Mouse (Mus musculus) lung, postnatal 0 days (tissue): Measurements from ENCODE around the gene Zfp385a. TPM values are rescaled to one million over a fixed set of nuclear protein-coding genes. Genes with fewer than 3 reads are reported as not detected.

ENCODE experiments used
- ATAC-seq: fragments of 200-750 bp; cut with Nextera tagmentation; 2 replicates; pipeline ENCODE4 v1.8.0; 2017; ENCODE audit warnings: moderate library complexity
- DNase-seq: peaks from one replicate; pipeline ENCODE4 v3.0.0-alpha.2; 2016; ENCODE audit warnings: low spot score
- H3K27ac ChIP-seq: fragments of 300-500 bp; sonication (generic); 2 replicates; pipeline ENCODE4 v1.5.1; 2014; ENCODE audit warnings: antibody characterized with exemption, mild to moderate bottlenecking, low read length, mixed read lengths
- H3K27me3 ChIP-seq: fragments of 300-500 bp; sonication (generic); replicated peaks from 2 replicates; pipeline ENCODE4 v1.6.1; 2014; ENCODE audit warnings: low read length, mixed read lengths; ENCODE audit not compliant: insufficient read depth
- H3K36me3 ChIP-seq: fragments of 300-500 bp; sonication (generic); 2 replicates; pipeline ENCODE4 v1.6.1; 2014; ENCODE audit warnings: low read length, mixed read lengths; ENCODE audit not compliant: insufficient read depth
- H3K4me1 ChIP-seq: fragments of 300-500 bp; sonication (generic); 2 replicates; pipeline ENCODE4 v1.6.1; 2014; ENCODE audit warnings: antibody characterized with exemption, low read depth, low read length, mixed read lengths; ENCODE audit not compliant: insufficient read depth
- H3K4me2 ChIP-seq: fragments of 300-500 bp; sonication (generic); replicated peaks from 2 replicates; pipeline ENCODE4 v1.6.1; 2014; ENCODE audit warnings: low read depth, mild to moderate bottlenecking, low read length, moderate library complexity, mixed read lengths
- H3K4me3 ChIP-seq: fragments of 300-500 bp; sonication (generic); 2 replicates; pipeline ENCODE4 v1.5.1; 2014; ENCODE audit warnings: low read depth, low read length
- H3K9ac ChIP-seq: fragments of 300-500 bp; sonication (generic); replicated peaks from 2 replicates; pipeline ENCODE4 v1.6.1; 2014; ENCODE audit warnings: low read depth, mild to moderate bottlenecking
- H3K9me3 ChIP-seq: fragments of 300-500 bp; sonication (generic); 2 replicates; pipeline ENCODE4 v1.6.1; 2016; ENCODE audit warnings: low read length, mixed read lengths
- CTCF ChIP-seq: IDR thresholded peaks from 2 replicates; pipeline ENCODE4 v1.5.1; 2016; ENCODE audit warnings: antibody characterized with exemption, mild to moderate bottlenecking
- EP300 ChIP-seq: IDR thresholded peaks from 2 replicates; pipeline ENCODE4 v1.6.1; 2016; ENCODE audit warnings: antibody characterized with exemption, mild to moderate bottlenecking, control low read depth
- WGBS: fragments of 180-500 bp; shearing (Covaris S2); extraction: QIAGEN DNeasy Blood & Tissue Kit; methylation state at CpG from one replicate; pipeline ENCODE4 v1.1.7; 2014; 5-methylcytosine and 5-hydroxymethylcytosine counted together
- polyA plus RNA-seq: library from polyadenylated mRNA; unstranded; fragments of >200 nt; fragmentation: Nextera tagmentation; extraction: Ambion mirVana; gene quantifications from 2 replicates; pipeline ENCODE4 v1.2.1, GENCODE M21; 2015

The Zfp385a gene
- polyA plus RNA-seq, 1 experiment from 2014 or later: 6.5 TPM

GRCm38 (mm10) chr15:103378665-103379356 is 38.9 kb upstream of the Zfp385a start:
- WGBS: 30% methylated on average over 3 of the region's 3 CpGs
- DNase-seq (peak; percentile 26), ATAC-seq (0 out of 2 replicates have a peak, but pooled peaks have one; percentile 0)
- Histone ChIP-seq H3K4me3 (no peak overlapping the region), H3K9ac (no peak overlapping the region), H3K4me2 (no peak overlapping the region), H3K36me3 (no peaks in the 10 kb centered on the region), H3K27ac (0 out of 2 replicates have a peak overlapping the region, but pooled peaks have one; percentile 9), H3K4me1 (0 out of 2 replicates have a peak, but pooled peaks cover 14% of the 10 kb centered on the region), H3K9me3 (no peaks in the 10 kb centered on the region), H3K27me3 (no peaks in the 10 kb centered on the region)
- TF ChIP-seq CTCF (no peak), EP300 (no peak)

GRCm38 (mm10) chr15:103377752-103378664 is 38.1 kb upstream of the Zfp385a start:
- H3K4me3 ChIP-seq: no peak overlapping the region
- 0 out of 2 replicates have a peak, but pooled peaks cover 11% of the 10 kb centered on the region for H3K4me1 ChIP-seq
- TF ChIP-seq EP300 (no peak), CTCF (no peak)
- no peaks in the 10 kb centered on the region for H3K36me3 ChIP-seq
- no peak overlapping the region for H3K4me2 ChIP-seq
- DNase-seq (peak; percentile 32), ATAC-seq (peak; percentile 64)
- H3K9me3 ChIP-seq: no peaks in the 10 kb centered on the region
- 31% methylated on average over 3 of the region's 3 CpGs for WGBS
- peak overlapping the region; percentile 9 for H3K27ac ChIP-seq
- no peak overlapping the region for H3K9ac ChIP-seq
- H3K27me3 ChIP-seq: no peaks in the 10 kb centered on the region

GRCm38 (mm10) chr15:103376837-103377269 is 37.0 kb upstream of the Zfp385a start:
- 0 out of 2 replicates have a peak, but pooled peaks cover 6% of the 10 kb centered on the region for H3K4me1 ChIP-seq
- H3K4me3 ChIP-seq: no peak overlapping the region
- TF ChIP-seq CTCF (no peak), EP300 (no peak)
- WGBS: 34% methylated on average over 8 of the region's 8 CpGs
- H3K27me3 ChIP-seq: no peaks in the 10 kb centered on the region
- no peak overlapping the region for H3K27ac ChIP-seq
- DNase-seq: peak; percentile 66
- peak; percentile 34; the same call in 1 of the 2 replicates for ATAC-seq
- no peaks in the 10 kb centered on the region for H3K9me3 ChIP-seq
- no peak overlapping the region for H3K9ac ChIP-seq
- H3K4me2 ChIP-seq: no peak overlapping the region
- H3K36me3 ChIP-seq: no peaks in the 10 kb centered on the region

GRCm38 (mm10) chr15:103375112-103375800 is 35.4 kb upstream of the Zfp385a start:
- no peaks in the 10 kb centered on the region for H3K36me3 ChIP-seq
- no peaks in the 10 kb centered on the region for H3K9me3 ChIP-seq
- 78% methylated on average over 4 of the region's 4 CpGs for WGBS
- H3K27ac ChIP-seq: no peak overlapping the region
- DNase-seq (no peak), ATAC-seq (no peak)
- no peak for TF ChIP-seq CTCF
- no peak for TF ChIP-seq EP300
- no peak overlapping the region for H3K4me2 ChIP-seq
- no peaks in the 10 kb centered on the region for H3K27me3 ChIP-seq
- no peak overlapping the region for H3K4me3 ChIP-seq
- 0 out of 2 replicates have a peak, but pooled peaks cover 6% of the 10 kb centered on the region for H3K4me1 ChIP-seq
- H3K9ac ChIP-seq: no peak overlapping the region

- DNase-seq (no peak), ATAC-seq (no peak)
- Histone ChIP-seq H3K36me3 (no peaks in the 10 kb centered on the region), H3K9me3 (no peaks in the 10 kb centered on the region), H3K9ac (no peak overlapping the region), H3K4me1 (no peaks in the 10 kb centered on the region; the same call in 1 of the 2 replicates), H3K4me3 (no peak overlapping the region), H3K4me2 (no peak overlapping the region), H3K27me3 (no peaks in the 10 kb centered on the region), H3K27ac (no peak overlapping the region)
- no peak for TF ChIP-seq CTCF
- TF ChIP-seq EP300: no peak
Measured at GRCm38 (mm10) chr15:103372461-103372860, 32.6 kb upstream of the Zfp385a start.

GRCm38 (mm10) chr15:103371741-103372140 is 31.8 kb upstream of the Zfp385a start:
- H3K9me3 ChIP-seq: no peaks in the 10 kb centered on the region
- H3K4me1 ChIP-seq: no peaks in the 10 kb centered on the region; the same call in 1 of the 2 replicates
- TF ChIP-seq CTCF: no peak
- TF ChIP-seq EP300: no peak
- H3K4me3 ChIP-seq: no peak overlapping the region
- 59% methylated on average over 1 of the region's 1 CpGs for WGBS
- ATAC-seq (no peak), DNase-seq (no peak)
- no peak overlapping the region for H3K4me2 ChIP-seq
- no peaks in the 10 kb centered on the region for H3K27me3 ChIP-seq
- no peaks in the 10 kb centered on the region for H3K36me3 ChIP-seq
- no peak overlapping the region for H3K9ac ChIP-seq
- no peak overlapping the region for H3K27ac ChIP-seq
